Mouse (Mus musculus) forebrain, postnatal 0 days (tissue): ENCODE results near the gene Pbx1. TPM values are rescaled to one million over a fixed set of nuclear protein-coding genes. Genes with fewer than 3 reads are reported as not detected.

ENCODE experiments used
- ATAC-seq: fragments of 200-750 bp; cut with Nextera tagmentation; 2 replicates; pipeline ENCODE4 v1.8.0; 2017; ENCODE audit warnings: mild to moderate bottlenecking, moderate library complexity
- DNase-seq: peaks from one replicate; pipeline ENCODE4 v3.0.0-alpha.2; 2015
- H3K27ac ChIP-seq: fragments of 300-500 bp; sonication (generic); 2 replicates; pipeline ENCODE4 v1.5.1; 2014; ENCODE audit warnings: low read depth, mild to moderate bottlenecking, antibody characterized with exemption, low read length, moderate library complexity, mixed read lengths
- H3K27me3 ChIP-seq: fragments of 300-500 bp; sonication (generic); 2 replicates; pipeline ENCODE4 v1.6.1; 2014; ENCODE audit warnings: mild to moderate bottlenecking, low read length, mixed read lengths; ENCODE audit not compliant: insufficient read depth
- H3K36me3 ChIP-seq: fragments of 300-500 bp; sonication (generic); 2 replicates; pipeline ENCODE4 v1.6.1; 2014; ENCODE audit warnings: mild to moderate bottlenecking, moderate library complexity; ENCODE audit not compliant: insufficient read depth
- H3K4me1 ChIP-seq: fragments of 300-500 bp; sonication (generic); 2 replicates; pipeline ENCODE4 v1.6.1; 2014; ENCODE audit warnings: antibody characterized with exemption; ENCODE audit not compliant: insufficient read depth
- H3K4me2 ChIP-seq: fragments of 300-500 bp; sonication (generic); 2 replicates; pipeline ENCODE4 v1.6.1; 2014; ENCODE audit warnings: low read depth, mild to moderate bottlenecking, moderate library complexity
- H3K4me3 ChIP-seq: fragments of 300-500 bp; sonication (generic); 2 replicates; pipeline ENCODE4 v1.5.1; 2014; ENCODE audit warnings: low read depth, low read length, mixed read lengths
- H3K9ac ChIP-seq: fragments of 300-500 bp; sonication (generic); 2 replicates; pipeline ENCODE4 v1.6.1; 2014; ENCODE audit warnings: mild to moderate bottlenecking
- H3K9me3 ChIP-seq: fragments of 300-500 bp; sonication (generic); 2 replicates; pipeline ENCODE4 v1.6.1; 2016; ENCODE audit warnings: low read length
- CTCF ChIP-seq: sonication (generic); IDR thresholded peaks from 2 replicates; pipeline ENCODE4 v1.5.1; 2016; ENCODE audit warnings: antibody characterized with exemption, control low read depth, low read depth
- WGBS: fragments of 180-500 bp; shearing (Covaris S2); extraction: QIAGEN DNeasy Blood & Tissue Kit; methylation state at CpG from one replicate; pipeline ENCODE4 v1.1.7; 2014; 5-methylcytosine and 5-hydroxymethylcytosine counted together
- polyA plus RNA-seq: library from polyadenylated mRNA; unstranded; fragments of >200 nt; fragmentation: Nextera tagmentation; extraction: Ambion mirVana; gene quantifications from 2 replicates; pipeline ENCODE4 v1.2.1, GENCODE M21; 2015
- total RNA-seq: library from RNA; depleted of rRNA; stranded (reverse); fragments of >200 nt; gene quantifications from 2 replicates; pipeline ENCODE4 v1.2.3, GENCODE M21; 2014

Pbx1 gene
- total and polyA plus RNA-seq, 2 experiments from 2014 or later, result 60.5 to 95.9 TPM

DNA sequence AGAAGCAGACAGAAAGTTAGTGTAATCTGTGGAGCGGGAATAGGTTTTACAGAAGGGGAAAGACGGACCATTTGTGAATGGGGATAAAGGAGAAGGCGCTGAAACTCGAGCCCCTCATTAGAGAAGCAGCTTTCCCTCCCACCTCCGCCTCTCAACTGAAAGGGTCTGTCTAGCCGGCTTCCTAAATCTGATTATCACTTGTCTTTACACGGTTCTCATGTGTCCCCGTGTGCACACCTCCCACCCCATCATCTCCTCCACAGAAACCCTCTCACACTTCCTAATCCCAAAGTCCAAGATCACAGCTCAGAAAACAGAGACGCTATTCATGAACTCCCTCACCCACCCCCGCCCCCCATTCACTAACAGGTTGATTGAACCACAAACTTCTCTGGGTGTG, 21.5 kb downstream of the Pbx1 start:
- H3K27ac ChIP-seq, result 0 out of 2 replicates have a peak overlapping the region, but pooled peaks have one; percentile 29
- H3K9me3 ChIP-seq, result no peaks in the 10 kb centered on the region
- no peak for TF ChIP-seq CTCF
- H3K4me1 ChIP-seq, result peaks cover 26% of the 10 kb centered on the region
- 6% methylated on average over 10 of the region's 10 CpGs for WGBS
- ATAC-seq (peak; percentile 14; the same call in 1 of the 2 replicates), DNase-seq (no peak)
- H3K27me3 ChIP-seq, result no peaks in the 10 kb centered on the region
- no peak overlapping the region for H3K4me2 ChIP-seq
- H3K9ac ChIP-seq, result no peak overlapping the region
- H3K36me3 ChIP-seq, result peaks cover 24% of the 10 kb centered on the region
- H3K4me3 ChIP-seq, result no peak overlapping the region

DNA sequence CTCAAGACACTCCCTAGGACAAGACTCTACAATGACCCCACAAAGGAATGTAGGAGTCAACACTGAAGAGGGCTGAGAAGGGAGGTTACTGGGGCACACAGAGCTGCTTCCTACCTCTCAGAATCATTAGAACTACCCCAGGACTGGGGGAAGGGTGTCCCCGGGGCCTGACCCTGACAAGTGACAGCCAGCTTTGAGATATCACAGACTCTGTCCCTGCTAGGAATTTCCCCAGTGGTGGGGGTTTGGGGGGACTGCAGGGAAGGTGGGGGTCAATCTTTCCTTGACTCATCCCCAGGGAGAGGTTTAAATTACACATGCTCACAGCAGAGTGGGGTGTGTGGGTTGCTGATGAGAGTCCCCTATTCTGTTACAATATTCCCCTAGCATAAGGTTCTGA, 22.0 kb downstream of the Pbx1 start:
- Histone ChIP-seq H3K36me3 (peaks cover 27% of the 10 kb centered on the region), H3K27ac (no peak overlapping the region), H3K4me1 (peaks cover 22% of the 10 kb centered on the region), H3K27me3 (no peaks in the 10 kb centered on the region), H3K9me3 (no peaks in the 10 kb centered on the region), H3K4me2 (no peak overlapping the region), H3K4me3 (no peak overlapping the region), H3K9ac (no peak overlapping the region)
- TF ChIP-seq CTCF, result no peak
- DNase-seq (no peak), ATAC-seq (no peak)
- 15% methylated on average over 1 of the region's 1 CpGs for WGBS

DNA sequence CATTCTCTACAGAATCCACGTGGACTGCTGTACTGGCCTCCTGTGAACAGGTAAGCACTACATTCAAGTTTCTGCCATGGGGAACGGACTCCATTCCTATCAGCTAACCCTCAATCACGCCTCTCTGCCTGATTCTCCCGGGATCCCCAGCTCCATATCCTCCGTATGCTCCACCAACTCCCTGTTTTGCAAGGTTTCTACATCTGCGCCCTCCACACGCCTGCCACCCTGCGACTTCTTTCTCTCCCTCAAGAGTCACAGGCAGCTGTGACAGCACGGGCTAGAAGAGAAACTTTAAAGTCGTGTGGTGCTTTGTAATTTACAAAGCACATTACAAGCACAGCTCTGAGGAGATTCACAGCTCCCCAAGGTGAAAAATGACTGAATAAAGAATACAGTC, 23.3 kb downstream of the Pbx1 start:
- no peak overlapping the region for H3K4me2 ChIP-seq
- 0 out of 2 replicates have a peak overlapping the region, but pooled peaks have one; percentile 15 for H3K27ac ChIP-seq
- no peaks in the 10 kb centered on the region for H3K27me3 ChIP-seq
- no peak overlapping the region for H3K9ac ChIP-seq
- WGBS, result 47% methylated on average over 10 of the region's 10 CpGs
- H3K4me3 ChIP-seq, result no peak overlapping the region
- H3K9me3 ChIP-seq, result no peaks in the 10 kb centered on the region
- peaks cover 27% of the 10 kb centered on the region for H3K36me3 ChIP-seq
- TF ChIP-seq CTCF, result 0 out of 2 replicates have a peak, but pooled peaks have one; percentile 14
- no peak for DNase-seq
- H3K4me1 ChIP-seq, result peaks cover 13% of the 10 kb centered on the region; the same call in 1 of the 2 replicates
- peak; percentile 40; the same call in 1 of the 2 replicates for ATAC-seq

DNA sequence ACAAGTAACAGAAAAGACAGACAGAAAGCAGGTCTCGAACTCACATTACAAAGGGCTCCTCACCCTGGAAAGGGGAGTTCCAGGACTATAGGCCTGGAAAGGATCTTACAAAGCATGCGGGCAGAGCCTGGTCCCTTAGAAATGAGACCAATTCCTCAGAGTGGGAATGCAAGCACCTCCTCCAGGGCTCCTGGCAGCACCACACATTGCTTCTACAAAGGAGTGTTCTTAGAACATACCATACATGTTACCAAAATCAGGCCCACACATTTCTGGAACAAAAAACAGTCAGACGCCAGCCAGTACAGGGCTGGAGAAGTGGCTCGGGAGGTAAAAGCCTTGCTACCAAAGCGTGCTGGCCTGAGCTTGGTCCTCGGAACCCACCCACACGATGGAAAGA, 24.1 kb downstream of the Pbx1 start:
- H3K9me3 ChIP-seq, result no peaks in the 10 kb centered on the region
- H3K27me3 ChIP-seq, result no peaks in the 10 kb centered on the region
- no peak overlapping the region; the same call in 1 of the 2 replicates for H3K27ac ChIP-seq
- 58% methylated on average over 7 of the region's 7 CpGs for WGBS
- H3K9ac ChIP-seq, result no peak overlapping the region
- no peak for DNase-seq
- no peak overlapping the region for H3K4me3 ChIP-seq
- peaks cover 27% of the 10 kb centered on the region for H3K36me3 ChIP-seq
- no peak for TF ChIP-seq CTCF
- no peak for ATAC-seq
- H3K4me2 ChIP-seq, result no peak overlapping the region
- H3K4me1 ChIP-seq, result peaks cover 13% of the 10 kb centered on the region; the same call in 1 of the 2 replicates

DNA sequence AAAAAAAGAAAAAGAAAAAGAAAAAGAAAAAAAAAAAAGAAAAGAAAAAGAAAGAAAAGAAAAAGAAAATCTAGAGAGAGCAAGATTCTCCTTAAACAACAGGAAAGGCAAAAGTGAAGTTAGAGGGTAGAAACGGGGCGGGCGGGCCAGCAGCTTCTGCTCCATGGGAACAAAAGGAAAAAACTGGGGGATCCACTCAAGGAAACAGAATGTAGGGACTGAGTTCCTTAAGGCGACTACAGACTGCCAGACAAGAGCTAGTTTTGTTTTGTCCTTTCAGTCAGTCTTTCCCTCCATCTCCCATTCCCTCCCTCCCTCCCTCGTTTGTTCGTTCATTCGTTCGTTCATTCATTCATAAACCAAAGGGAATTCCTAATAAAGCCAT, 25.8 kb downstream of the Pbx1 start:
- no peak overlapping the region for H3K27ac ChIP-seq
- no peaks in the 10 kb centered on the region for H3K9me3 ChIP-seq
- no peak for TF ChIP-seq CTCF
- ATAC-seq, result no peak
- no peak for DNase-seq
- 23% methylated on average over 8 of the region's 8 CpGs for WGBS
- no peak overlapping the region for H3K4me2 ChIP-seq
- no peak overlapping the region for H3K4me3 ChIP-seq
- peaks cover 13% of the 10 kb centered on the region; the same call in 1 of the 2 replicates for H3K4me1 ChIP-seq
- no peak overlapping the region for H3K9ac ChIP-seq
- peaks cover 30% of the 10 kb centered on the region for H3K36me3 ChIP-seq
- H3K27me3 ChIP-seq, result no peaks in the 10 kb centered on the region

DNA sequence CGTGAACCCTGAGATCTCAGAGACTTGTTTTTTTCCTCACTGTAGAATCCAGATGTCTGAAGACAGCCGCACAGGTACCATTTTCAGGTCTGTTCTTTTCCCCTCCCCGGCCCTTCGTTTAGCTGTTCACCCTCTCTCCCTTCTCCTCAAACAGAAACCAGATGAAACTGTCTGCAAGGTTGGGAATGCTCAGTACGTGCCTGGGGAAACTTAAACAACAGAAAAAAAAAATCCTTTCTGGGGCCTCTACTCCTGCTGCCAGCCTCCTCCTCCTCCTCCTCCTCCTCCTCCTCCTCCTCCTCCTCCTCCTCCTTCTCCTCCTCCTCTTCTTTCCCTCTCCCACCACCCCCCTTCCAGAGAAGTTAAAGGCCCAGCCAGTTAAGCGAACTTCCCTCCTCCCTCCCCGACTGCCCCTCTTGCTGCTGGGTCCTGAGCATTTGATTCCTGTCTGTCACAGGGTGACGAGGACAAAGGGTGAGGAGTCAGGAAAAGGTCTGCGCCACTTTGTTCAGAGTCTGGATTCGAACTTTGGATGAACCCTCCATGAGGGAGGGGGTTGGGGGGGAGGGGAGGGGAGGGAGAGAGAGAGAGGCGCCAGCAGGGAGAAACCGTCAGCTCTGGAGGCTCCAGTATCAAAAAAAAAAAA, 26.3 kb downstream of the Pbx1 start:
- Histone ChIP-seq H3K9me3 (no peaks in the 10 kb centered on the region), H3K27ac (no peak overlapping the region), H3K4me2 (no peak overlapping the region), H3K27me3 (no peaks in the 10 kb centered on the region), H3K4me1 (peaks cover 8% of the 10 kb centered on the region; the same call in 1 of the 2 replicates), H3K9ac (no peak overlapping the region), H3K36me3 (peaks cover 30% of the 10 kb centered on the region), H3K4me3 (no peak overlapping the region)
- 24% methylated on average over 11 of the region's 12 CpGs for WGBS
- no peak for ATAC-seq
- TF ChIP-seq CTCF, result no peak
- no peak for DNase-seq

DNA sequence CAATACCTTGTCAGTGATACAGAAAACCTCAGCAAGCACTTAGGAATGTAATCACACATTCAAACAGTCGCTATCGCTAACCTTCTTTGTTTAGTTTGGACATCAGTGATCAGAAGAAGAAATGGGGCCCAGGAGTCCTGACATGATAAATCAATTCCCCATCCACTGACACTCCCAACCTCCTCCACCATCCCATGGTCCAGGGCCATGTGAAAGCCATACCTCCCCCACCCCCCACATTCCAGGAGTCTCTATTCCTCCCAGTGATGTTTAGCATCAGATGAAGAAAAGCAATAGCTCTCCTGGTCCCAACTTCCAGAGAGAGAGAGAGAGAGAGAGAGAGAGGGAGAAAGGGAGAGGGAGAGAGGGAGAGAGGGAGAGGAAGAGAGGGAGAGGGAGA, 28.5 kb downstream of the Pbx1 start:
- H3K4me1 ChIP-seq, result no peaks in the 10 kb centered on the region
- H3K9me3 ChIP-seq, result no peaks in the 10 kb centered on the region
- H3K4me3 ChIP-seq, result no peak overlapping the region
- no peak for TF ChIP-seq CTCF
- DNase-seq, result no peak
- H3K36me3 ChIP-seq, result peaks cover 18% of the 10 kb centered on the region
- no peaks in the 10 kb centered on the region for H3K27me3 ChIP-seq
- no peak overlapping the region for H3K9ac ChIP-seq
- 0 out of 2 replicates have a peak overlapping the region, but pooled peaks have one; percentile 57 for H3K27ac ChIP-seq
- no peak for ATAC-seq
- no peak overlapping the region for H3K4me2 ChIP-seq
- WGBS, result 83% methylated on average over 2 of the region's 2 CpGs
